Mouse (Mus musculus) stomach, postnatal 0 days (tissue): ENCODE results near the gene Lrrc52. TPM values are rescaled to one million over a fixed set of nuclear protein-coding genes. Genes with fewer than 3 reads are reported as not detected.

ENCODE experiments used
- ATAC-seq: fragments of 200-750 bp; cut with Nextera tagmentation; 2 replicates; pipeline ENCODE4 v1.8.0; 2017; ENCODE audit not compliant: low FRiP score, low TSS enrichment
- DNase-seq: peaks from one replicate; pipeline ENCODE4 v3.0.0-alpha.2; 2016; ENCODE audit warnings: low spot score
- H3K27ac ChIP-seq: fragments of 300-500 bp; sonication (generic); replicated peaks from 2 replicates; pipeline ENCODE4 v1.5.1; 2014; ENCODE audit warnings: mild to moderate bottlenecking, control low read depth
- H3K27me3 ChIP-seq: fragments of 300-500 bp; sonication (generic); 2 replicates; pipeline ENCODE4 v1.6.1; 2014; ENCODE audit warnings: low read length; ENCODE audit not compliant: control insufficient read depth, insufficient read depth
- H3K36me3 ChIP-seq: fragments of 300-500 bp; sonication (generic); 2 replicates; pipeline ENCODE4 v1.6.1; 2014; ENCODE audit warnings: low read length, mixed read lengths; ENCODE audit not compliant: control insufficient read depth, insufficient read depth
- H3K4me1 ChIP-seq: fragments of 300-500 bp; sonication (generic); replicated peaks from 2 replicates; pipeline ENCODE4 v1.6.1; 2014; ENCODE audit warnings: antibody characterized with exemption; ENCODE audit not compliant: control insufficient read depth, insufficient read depth
- H3K4me2 ChIP-seq: fragments of 300-500 bp; sonication (generic); replicated peaks from 2 replicates; pipeline ENCODE4 v1.6.1; 2014; ENCODE audit warnings: low read depth, mild to moderate bottlenecking, control low read depth, moderate library complexity
- H3K4me3 ChIP-seq: fragments of 300-500 bp; sonication (generic); 2 replicates; pipeline ENCODE4 v1.5.1; 2014; ENCODE audit warnings: low read depth, low read length, control low read depth
- H3K9ac ChIP-seq: fragments of 300-500 bp; sonication (generic); 2 replicates; pipeline ENCODE4 v1.6.1; 2014; ENCODE audit warnings: mild to moderate bottlenecking, low read length, control low read depth, mixed read lengths
- H3K9me3 ChIP-seq: fragments of 300-500 bp; sonication (generic); 2 replicates; pipeline ENCODE4 v1.6.1; 2016; ENCODE audit warnings: low read length; ENCODE audit not compliant: control insufficient read depth
- CTCF ChIP-seq: IDR thresholded peaks from 2 replicates; pipeline ENCODE4 v1.5.1; 2016; ENCODE audit warnings: antibody characterized with exemption, low read depth, mild to moderate bottlenecking, moderate library complexity
- EP300 ChIP-seq: optimal IDR thresholded peaks from 2 replicates; pipeline ENCODE3; 2016; ENCODE audit warnings: antibody characterized with exemption
- WGBS: fragments of 180-500 bp; shearing (Covaris S2); extraction: QIAGEN DNeasy Blood & Tissue Kit; methylation state at CpG from one replicate; pipeline ENCODE4 v1.1.7; 2014; 5-methylcytosine and 5-hydroxymethylcytosine counted together
- polyA plus RNA-seq: library from polyadenylated mRNA; unstranded; fragments of >200 nt; fragmentation: Nextera tagmentation; extraction: Ambion mirVana; gene quantifications from 2 replicates; pipeline ENCODE4 v1.2.1, GENCODE M21; 2015

Gene Lrrc52
- polyA plus RNA-seq, 1 experiment from 2014 or later = not detected

- H3K36me3 ChIP-seq = no peaks in the 10 kb centered on the region
- H3K4me3 ChIP-seq = no peak overlapping the region
- DNase-seq (no peak), ATAC-seq (no peak)
- 0 out of 2 replicates have a peak, but pooled peaks have one; percentile 5 for TF ChIP-seq CTCF
- TF ChIP-seq EP300 = no peak
- H3K27me3 ChIP-seq = no peaks in the 10 kb centered on the region
- no peaks in the 10 kb centered on the region for H3K9me3 ChIP-seq
- WGBS = 92% methylated on average over 6 of the region's 6 CpGs
- H3K9ac ChIP-seq = no peak overlapping the region
- H3K4me2 ChIP-seq = no peak overlapping the region
- no peak overlapping the region for H3K27ac ChIP-seq
- no peaks in the 10 kb centered on the region for H3K4me1 ChIP-seq
Measured at GRCm38 (mm10) chr1:167446516-167446915, 20.1 kb downstream of the Lrrc52 start.

GRCm38 (mm10) chr1:167445167-167445566, 21.4 kb downstream of the Lrrc52 start:
- TF ChIP-seq EP300 = no peak
- no peak for TF ChIP-seq CTCF
- Histone ChIP-seq H3K4me3 (no peak overlapping the region), H3K36me3 (no peaks in the 10 kb centered on the region), H3K9me3 (no peaks in the 10 kb centered on the region), H3K27ac (no peak overlapping the region), H3K4me2 (no peak overlapping the region), H3K4me1 (no peaks in the 10 kb centered on the region), H3K9ac (no peak overlapping the region), H3K27me3 (no peaks in the 10 kb centered on the region)
- ATAC-seq = no peak
- WGBS = 77% methylated on average over 4 of the region's 4 CpGs
- DNase-seq = no peak

DNA sequence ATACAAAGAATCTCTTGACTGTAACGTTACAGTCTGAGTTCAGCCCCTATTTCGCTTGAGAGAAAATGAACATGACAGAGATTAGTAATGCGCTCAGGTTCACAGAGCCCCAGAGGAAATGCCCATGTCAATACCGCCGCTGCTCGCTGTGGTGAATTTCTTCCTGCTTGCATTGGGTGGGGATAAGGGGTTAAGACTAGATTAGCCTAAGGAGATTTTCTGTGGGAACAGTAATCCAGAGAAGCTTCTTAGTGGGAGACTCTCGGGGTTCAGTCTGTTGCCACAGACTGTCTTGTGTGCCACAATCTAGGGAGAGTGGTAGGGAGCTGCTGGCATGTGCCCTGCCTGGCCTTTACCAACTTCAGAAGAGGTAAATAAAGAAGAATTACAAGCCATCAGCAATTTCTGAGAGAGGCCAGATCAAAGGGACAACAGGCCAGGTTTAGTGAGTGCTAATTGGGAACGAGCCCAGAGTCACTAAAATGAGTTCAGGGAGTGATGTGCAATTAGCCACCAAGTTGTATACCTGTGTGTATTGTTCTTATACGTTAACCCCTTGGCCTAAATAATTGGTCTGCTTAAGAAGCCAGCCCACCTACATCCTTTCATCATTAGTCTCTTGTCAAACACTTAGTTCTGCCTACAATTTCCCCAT, 28.2 kb downstream of the Lrrc52 start:
- 64% methylated on average over 9 of the region's 9 CpGs for WGBS
- H3K4me2 ChIP-seq = no peak overlapping the region
- H3K27me3 ChIP-seq = no peaks in the 10 kb centered on the region
- no peak for ATAC-seq
- no peaks in the 10 kb centered on the region for H3K9me3 ChIP-seq
- H3K4me3 ChIP-seq = no peak overlapping the region
- no peak overlapping the region for H3K9ac ChIP-seq
- no peak for DNase-seq
- no peaks in the 10 kb centered on the region for H3K4me1 ChIP-seq
- TF ChIP-seq CTCF (no peak), EP300 (no peak)
- no peaks in the 10 kb centered on the region for H3K36me3 ChIP-seq
- no peak overlapping the region for H3K27ac ChIP-seq

DNA sequence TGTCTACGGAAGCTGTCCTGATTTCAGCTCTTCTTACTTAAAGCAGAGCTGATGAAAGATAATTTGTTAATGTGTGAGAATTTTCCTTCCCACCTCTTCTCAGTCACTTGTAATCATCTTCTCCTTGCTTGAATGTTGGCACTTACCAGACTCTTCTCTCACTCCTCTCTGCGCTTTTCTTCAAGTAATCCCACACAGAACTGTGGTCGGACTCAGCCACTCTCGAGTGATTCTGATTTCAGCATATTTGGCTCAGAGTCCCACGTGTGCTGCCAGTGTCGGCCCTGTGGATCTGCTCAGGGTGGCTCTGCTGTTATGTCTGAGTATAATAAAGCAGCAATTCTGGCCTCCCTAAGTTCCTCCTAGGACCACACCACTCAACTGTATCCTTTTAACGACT, 29.5 kb downstream of the Lrrc52 start:
- Histone ChIP-seq H3K4me3 (no peak overlapping the region), H3K4me2 (no peak overlapping the region), H3K36me3 (no peaks in the 10 kb centered on the region), H3K27me3 (no peaks in the 10 kb centered on the region), H3K9ac (no peak overlapping the region), H3K27ac (no peak overlapping the region), H3K9me3 (no peaks in the 10 kb centered on the region), H3K4me1 (no peaks in the 10 kb centered on the region)
- TF ChIP-seq EP300 = no peak
- TF ChIP-seq CTCF = no peak
- no peak for ATAC-seq
- no peak for DNase-seq
- 71% methylated on average over 7 of the region's 7 CpGs for WGBS

- Histone ChIP-seq H3K4me2 (no peak overlapping the region), H3K9me3 (no peaks in the 10 kb centered on the region), H3K4me1 (no peaks in the 10 kb centered on the region), H3K27ac (no peak overlapping the region), H3K4me3 (no peak overlapping the region), H3K36me3 (no peaks in the 10 kb centered on the region), H3K9ac (no peak overlapping the region), H3K27me3 (no peaks in the 10 kb centered on the region)
- TF ChIP-seq CTCF (no peak), EP300 (no peak)
- ATAC-seq = no peak
- no peak for DNase-seq
- WGBS = 85% methylated on average over 7 of the region's 7 CpGs
Measured at GRCm38 (mm10) chr1:167436186-167436975, 30.2 kb downstream of the Lrrc52 start.

DNA sequence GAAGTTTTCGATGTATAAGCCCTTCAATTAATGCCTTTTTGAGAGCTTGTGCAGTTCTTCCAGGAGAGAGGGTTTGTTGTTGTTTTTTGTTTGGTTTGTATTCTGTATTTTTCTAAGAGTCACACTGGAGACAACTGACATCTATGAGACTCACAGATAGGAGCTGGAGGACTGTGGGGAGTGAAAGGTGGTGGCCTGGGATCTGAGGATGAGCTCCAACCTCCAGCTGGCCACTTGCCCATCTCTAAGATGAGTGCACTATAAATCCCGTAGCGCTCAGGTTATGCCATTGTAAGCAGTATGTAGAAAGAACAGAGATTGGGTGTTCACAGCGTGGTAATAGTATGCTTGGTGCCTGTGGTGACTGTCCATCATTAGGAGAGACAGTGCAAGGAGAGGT, 31.6 kb downstream of the Lrrc52 start:
- TF ChIP-seq CTCF (no peak), EP300 (no peak)
- no peak overlapping the region for H3K9ac ChIP-seq
- H3K27ac ChIP-seq = no peak overlapping the region
- no peak overlapping the region for H3K4me3 ChIP-seq
- no peaks in the 10 kb centered on the region for H3K9me3 ChIP-seq
- H3K27me3 ChIP-seq = no peaks in the 10 kb centered on the region
- no peak for DNase-seq
- no peak overlapping the region for H3K4me2 ChIP-seq
- WGBS = 85% methylated on average over 4 of the region's 4 CpGs
- H3K4me1 ChIP-seq = no peaks in the 10 kb centered on the region
- H3K36me3 ChIP-seq = no peaks in the 10 kb centered on the region
- no peak for ATAC-seq
